Mouse (Mus musculus): ENCODE data around the gene Nfya. TPM values are rescaled to one million over a fixed set of nuclear protein-coding genes. Genes with fewer than 3 reads are reported as not detected.

Nfya gene
- total and polyA plus RNA-seq, 3 experiments = 26.9 to 44.2 (median 29.3) TPM

GRCm38 (mm10) chr17:48434479-48434878 is 24.8 kb upstream of the Nfya start:
- Histone ChIP-seq H3K9me3 (replicated peaks; ENCODE audit: low read length) (no peaks in the 10 kb centered on the region), H3K27ac (ENCODE audit: insufficient read depth, low read depth) (no peak overlapping the region), H3K4me3 (replicated peaks in 1 of 3; ENCODE audit: low read depth in 2 of 3, low read length in 2 of 3, poor library complexity in 1 of 3) (no peak overlapping the region), H3K36me3 (replicated peaks in 1 of 2; ENCODE audit: control insufficient read depth in 1 of 2, insufficient read depth in 1 of 2, low read length in 1 of 2) (no peaks in the 10 kb centered on the region), H3K27me3 (replicated peaks) (peaks cover 2% of the 10 kb centered on the region), H3K79me2 (replicated peaks; ENCODE audit: control insufficient read depth, extremely low read depth, insufficient read depth, poor library complexity, severe bottlenecking) (no peaks in the 10 kb centered on the region), H3K4me2 (ENCODE audit: insufficient read depth, low read depth, poor library complexity, severe bottlenecking) (no peak overlapping the region), H3K4me1 (ENCODE audit: control insufficient read depth in 1 of 2, insufficient read depth in 2 of 2) (peaks cover 0 to 6% of the 10 kb centered on the region in 2 experiments; a peak in 2 of 4 replicates), H3K9ac (ENCODE audit: insufficient read depth, low read depth) (no peak overlapping the region)
- TF ChIP-seq TCF12 (IDR thresholded peaks at IDR 0.05; ENCODE audit: low read depth, low read length) = no peak
- no peak for TF ChIP-seq ZMIZ1 (IDR thresholded peaks at IDR 0.05; ENCODE audit: low read depth, low read length)
- TF ChIP-seq E2F4 (IDR thresholded peaks at IDR 0.05; ENCODE audit: insufficient replicate concordance, low read depth, low read length) = no peak
- no peak for TF ChIP-seq POLR2AphosphoS2 (IDR thresholded peaks at IDR 0.05; ENCODE audit: low read depth, low read length)
- no peak for TF ChIP-seq MYC (IDR thresholded peaks at IDR 0.05; ENCODE audit: low read depth, low read length)
- no peak for TF ChIP-seq POLR2A (IDR thresholded peaks at IDR 0.05; ENCODE audit: low read depth, low read length)
- no peak for TF ChIP-seq EP300 (IDR thresholded peaks at IDR 0.05; ENCODE audit: low read length)
- no peak for TF ChIP-seq NELFE (IDR thresholded peaks at IDR 0.05; ENCODE audit: low read depth, low read length)
- no peak for TF ChIP-seq SMC3 (IDR thresholded peaks at IDR 0.05; ENCODE audit: low read depth, low read length)
- dilution Hi-C loops (cut with MboI; ENCODE audit: extremely low pct_ligation_motif_present, extremely low pct_unique_long_range_greater_than_20kb, low sequenced_read_pairs) (no loop called here), in situ Hi-C loops (cut with MboI; ENCODE audit: low pct_ligation_motif_present, low pct_unique_long_range_greater_than_20kb, low sequenced_read_pairs) (no loop called here)
- DNase-seq (ENCODE audit: extremely low read depth) = no peak

DNA sequence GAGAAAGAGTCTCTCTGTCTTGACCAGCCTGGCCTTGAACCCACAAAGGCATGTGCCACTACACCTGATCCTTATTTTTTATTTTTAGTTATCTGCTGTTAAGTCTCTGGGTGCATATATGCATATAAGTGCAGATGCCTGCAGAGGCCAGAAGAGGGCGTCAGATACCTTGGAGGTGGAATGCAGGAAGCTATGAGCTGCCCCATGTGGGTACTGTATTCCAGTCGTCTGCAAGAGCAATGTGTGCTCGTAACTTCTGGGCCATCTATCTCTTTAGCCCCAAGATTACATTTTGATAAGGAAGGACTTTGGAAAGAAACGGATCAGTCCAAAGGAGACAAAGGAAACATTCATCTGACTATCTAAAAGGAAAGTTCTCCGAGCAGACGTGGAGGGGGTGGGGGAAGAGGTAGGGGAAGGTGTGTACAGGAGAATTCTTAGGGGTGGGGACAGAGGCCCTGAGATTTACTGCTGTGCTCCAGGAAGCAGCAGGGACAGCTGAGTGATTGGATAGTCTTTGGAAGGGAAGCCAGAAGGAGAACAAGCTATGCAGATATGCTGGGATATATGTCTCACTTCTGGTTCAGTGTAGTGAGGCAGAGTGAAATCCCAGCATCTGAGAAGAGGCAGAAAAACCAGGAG is 24.1 kb upstream of the Nfya start:
- no peak for DNase-seq (ENCODE audit: extremely low read depth)
- Histone ChIP-seq H3K4me3 (replicated peaks in 1 of 3; ENCODE audit: low read depth in 2 of 3, low read length in 2 of 3, poor library complexity in 1 of 3) (no peak overlapping the region), H3K9me3 (replicated peaks; ENCODE audit: low read length) (no peaks in the 10 kb centered on the region), H3K36me3 (replicated peaks in 1 of 2; ENCODE audit: control insufficient read depth in 1 of 2, insufficient read depth in 1 of 2, low read length in 1 of 2) (no peaks in the 10 kb centered on the region), H3K27me3 (replicated peaks) (peaks cover 2% of the 10 kb centered on the region), H3K9ac (ENCODE audit: insufficient read depth, low read depth) (no peak overlapping the region), H3K27ac (ENCODE audit: insufficient read depth, low read depth) (no peak overlapping the region), H3K79me2 (replicated peaks; ENCODE audit: control insufficient read depth, extremely low read depth, insufficient read depth, poor library complexity, severe bottlenecking) (no peaks in the 10 kb centered on the region), H3K4me2 (ENCODE audit: insufficient read depth, low read depth, poor library complexity, severe bottlenecking) (no peak overlapping the region), H3K4me1 (ENCODE audit: control insufficient read depth in 1 of 2, insufficient read depth in 2 of 2) (peaks cover 0 to 9% of the 10 kb centered on the region in 2 experiments; a peak in 2 of 4 replicates)
- TF ChIP-seq CTCF (conservative IDR thresholded peaks at IDR 0.05 in 1 of 2, IDR thresholded peaks at IDR 0.05 in 1 of 2; ENCODE audit: low read depth in 2 of 2, low read length in 2 of 2) (peak in 1 of 2 experiments; percentile 26; a peak in 1 of 4 replicates), ZMIZ1 (IDR thresholded peaks at IDR 0.05; ENCODE audit: low read depth, low read length) (no peak), KAT2A (IDR thresholded peaks at IDR 0.05; ENCODE audit: insufficient replicate concordance, low read length) (no peak), RAD21 (IDR thresholded peaks at IDR 0.05; ENCODE audit: low read depth, low read length) (peak; percentile 12), MAX (IDR thresholded peaks at IDR 0.05; ENCODE audit: low read length) (no peak), IRF4 (IDR thresholded peaks at IDR 0.05; ENCODE audit: low read depth, low read length) (no peak), ZNF384 (IDR thresholded peaks at IDR 0.05; ENCODE audit: low read depth, low read length) (no peak), CHD1 (IDR thresholded peaks at IDR 0.05; ENCODE audit: low read depth, low read length) (no peak), SMC3 (IDR thresholded peaks at IDR 0.05; ENCODE audit: low read depth, low read length) (no peak)
- dilution Hi-C loops (cut with MboI; ENCODE audit: extremely low pct_ligation_motif_present, extremely low pct_unique_long_range_greater_than_20kb, low sequenced_read_pairs) = no loop called here
- in situ Hi-C loops (cut with MboI; ENCODE audit: low pct_ligation_motif_present, low pct_unique_long_range_greater_than_20kb, low sequenced_read_pairs) = no loop called here
